Mouse (Mus musculus) liver, adult 2 months (tissue): ENCODE measurements at regions not wholly inside any gene's neighbourhood (a gene's known extent, or its start where the extent isn't known, plus 50 kb on each side); places are given as distances from the start of the nearest gene placed in this dataset.

Source experiments
- CTCF ChIP-seq: fragments of 200-500 bp; IDR thresholded peaks from 2 replicates; pipeline ENCODE4 v1.5.1; 2011; ENCODE audit warnings: low read depth, low read length, control low read depth
- POLR2A ChIP-seq: fragments of 200-500 bp; IDR thresholded peaks from 2 replicates; pipeline ENCODE4 v1.6.1; 2011; ENCODE audit warnings: low read length, control low read depth; ENCODE audit not compliant: insufficient read depth; ENCODE audit errors: extremely low read depth

DNA sequence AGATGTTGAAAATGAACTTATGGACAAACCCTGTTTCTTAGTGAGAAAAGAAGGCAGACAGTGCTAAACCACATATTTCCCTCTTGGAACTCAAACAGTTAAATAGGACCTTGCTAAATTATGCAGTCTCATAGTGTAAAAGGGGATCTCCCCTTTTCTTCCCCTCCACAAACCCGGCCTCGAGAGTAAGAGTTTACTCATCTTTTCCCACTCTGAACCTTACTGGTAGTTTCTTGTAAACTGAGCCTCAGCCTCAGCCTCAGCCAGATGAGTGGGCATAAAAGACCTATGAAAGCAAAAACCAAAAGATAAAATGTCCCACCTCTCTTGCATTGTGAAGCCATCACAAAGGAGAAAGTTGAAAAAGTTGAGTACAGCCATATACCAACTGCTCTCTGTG is 92.6 kb upstream of the Il6 start:
- TF ChIP-seq POLR2A (no peak), CTCF (no peak)
